Mouse (Mus musculus): ENCODE measurements at regions not wholly inside any gene's neighbourhood (a gene's known extent, or its start where the extent isn't known, plus 50 kb on each side); places are given as distances from the start of the nearest gene placed in this dataset.

DNA sequence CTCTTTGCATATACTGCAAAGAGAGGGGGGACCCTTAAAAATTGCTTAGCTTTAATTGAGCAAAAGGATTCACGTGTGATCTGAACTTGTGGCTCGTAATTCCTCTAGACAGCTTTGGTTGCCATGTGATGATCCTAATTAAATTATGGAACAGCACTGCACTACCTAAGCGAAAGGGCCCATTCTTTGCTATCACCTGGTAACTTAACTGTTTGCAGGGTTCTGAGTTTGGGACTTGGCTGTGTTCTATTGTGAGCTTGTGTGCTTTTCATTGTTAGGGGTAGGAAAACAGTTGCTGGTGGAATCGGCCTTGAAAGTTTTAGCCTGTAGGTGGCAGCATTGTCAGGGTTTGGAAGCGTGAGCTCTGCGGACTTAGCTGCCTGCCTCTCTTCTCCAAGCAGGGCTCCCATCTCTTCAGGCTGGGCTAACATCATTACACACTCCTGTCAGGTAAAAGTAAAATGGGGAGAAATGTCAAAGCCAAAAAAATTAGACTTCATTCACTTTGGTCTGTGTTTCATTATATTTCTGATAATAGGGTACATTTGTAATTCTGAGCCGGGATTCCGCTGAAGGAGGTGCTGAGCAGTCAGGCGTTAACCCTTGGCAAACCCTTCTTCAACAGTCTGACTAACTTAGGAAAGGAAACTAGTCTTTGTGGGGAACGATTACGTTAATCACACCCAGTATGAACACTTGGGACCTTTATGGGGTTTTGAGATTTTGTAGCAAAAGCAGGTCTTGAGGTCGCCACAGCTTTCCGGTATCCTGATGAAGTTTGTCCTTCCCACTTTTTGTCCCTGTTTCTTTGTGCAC is 199.2 kb upstream of the Dph6 start:
- Histone ChIP-seq H3K9me3 (replicated peaks; ENCODE audit: insufficient read depth, low read length) (no peaks in the 10 kb centered on the region), H3K79me2 (ENCODE audit: control insufficient read depth, insufficient read depth, low read length, poor library complexity) (no peaks in the 10 kb centered on the region), H3K27me3 (ENCODE audit: control insufficient read depth in 1 of 2, insufficient read depth in 2 of 2, low read length in 2 of 2) (no peaks in the 10 kb centered on the region), H3K36me3 (ENCODE audit: control insufficient read depth in 1 of 2, insufficient read depth in 2 of 2, low read length in 2 of 2) (no peaks in the 10 kb centered on the region), H3K9ac (ENCODE audit: control insufficient read depth, low read depth, low read length, poor library complexity, severe bottlenecking) (no peak overlapping the region), H3K4me1 (ENCODE audit: control insufficient read depth in 1 of 2, insufficient read depth in 2 of 2, low read length in 2 of 2) (no peaks in the 10 kb centered on the region), H3K27ac (ENCODE audit: control insufficient read depth, low read depth, low read length) (no peak overlapping the region), H3K4me3 (ENCODE audit: control insufficient read depth in 1 of 2, insufficient read depth in 1 of 2, low read depth in 2 of 2, low read length in 2 of 2) (no peak overlapping the region)
- TF ChIP-seq RAD21 (IDR thresholded peaks at IDR 0.05; ENCODE audit: low read depth, low read length) (peak; percentile 90), SMC3 (IDR thresholded peaks at IDR 0.05; ENCODE audit: low read depth, low read length) (peak; percentile 90), ZC3H11A (IDR thresholded peaks at IDR 0.05; ENCODE audit: low read depth, low read length) (peak; percentile 89), NELFE (IDR thresholded peaks at IDR 0.05; ENCODE audit: low read depth, low read length) (no peak), CTCF (IDR thresholded peaks at IDR 0.05 in 2 of 3, conservative IDR thresholded peaks at IDR 0.05 in 1 of 3; ENCODE audit: control insufficient read depth in 1 of 3, insufficient read depth in 1 of 3, low read depth in 2 of 3, low read length in 3 of 3, poor library complexity in 1 of 3, severe bottlenecking in 1 of 3) (peak; percentile 63 to 83 (median 80))
- peak; percentile 57 for DNase-seq (ENCODE audit: low read depth, low spot score)

DNA sequence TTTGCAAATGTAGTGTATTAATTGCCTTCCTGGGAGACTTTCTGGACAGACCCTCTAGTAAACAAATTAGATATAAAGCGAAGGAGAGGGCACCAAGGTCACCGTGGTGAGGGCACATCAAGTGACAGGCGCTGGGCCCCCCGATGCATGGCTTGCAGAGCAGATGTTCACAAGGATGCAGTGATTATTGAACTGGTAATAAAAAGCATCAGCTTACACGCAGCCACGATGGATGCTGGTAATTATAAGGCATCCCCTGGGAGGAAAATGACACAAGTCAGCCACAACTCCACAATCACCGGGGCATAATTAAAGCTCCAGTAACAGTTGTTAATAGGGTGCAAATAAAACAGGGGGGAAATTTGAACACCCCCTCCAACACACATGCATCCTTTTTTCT is 217.5 kb upstream of the Dph6 start:
- no peak overlapping the region for H3K4me3 ChIP-seq (ENCODE audit: control insufficient read depth in 1 of 2, insufficient read depth in 1 of 2, low read depth in 2 of 2, low read length in 2 of 2)
- no peaks in the 10 kb centered on the region for H3K4me1 ChIP-seq (ENCODE audit: control insufficient read depth in 1 of 2, insufficient read depth in 2 of 2, low read length in 2 of 2)
- TF ChIP-seq USF2 (IDR thresholded peaks at IDR 0.05; ENCODE audit: borderline replicate concordance in 1 of 2, insufficient read depth in 1 of 2, low read depth in 1 of 2, low read length in 2 of 2), result no peak
- TF ChIP-seq SIN3A (IDR thresholded peaks at IDR 0.05; ENCODE audit: low read length), result no peak
- no peak for TF ChIP-seq MYB (IDR thresholded peaks at IDR 0.05; ENCODE audit: low read depth, low read length)
- no peak for TF ChIP-seq MEF2A (IDR thresholded peaks at IDR 0.05; ENCODE audit: extremely low read depth, insufficient replicate concordance, low read depth, low read length, poor library complexity, severe bottlenecking)
- TF ChIP-seq ZKSCAN1 (IDR thresholded peaks at IDR 0.05; ENCODE audit: low read depth, low read length), result no peak
- TF ChIP-seq MYC (IDR thresholded peaks at IDR 0.05; ENCODE audit: low read depth, low read length), result no peak
- TF ChIP-seq USF1 (IDR thresholded peaks at IDR 0.05; ENCODE audit: low read depth, low read length), result no peak
- TF ChIP-seq GATA1 (IDR thresholded peaks at IDR 0.05; ENCODE audit: low read depth, low read length), result no peak
- no peaks in the 10 kb centered on the region for H3K27me3 ChIP-seq (ENCODE audit: control insufficient read depth in 1 of 2, insufficient read depth in 2 of 2, low read length in 2 of 2)
- H3K9me3 ChIP-seq (replicated peaks; ENCODE audit: insufficient read depth, low read length), result no peaks in the 10 kb centered on the region
- H3K9ac ChIP-seq (ENCODE audit: control insufficient read depth, low read depth, low read length, poor library complexity, severe bottlenecking), result no peak overlapping the region
- no peaks in the 10 kb centered on the region for H3K36me3 ChIP-seq (ENCODE audit: control insufficient read depth in 1 of 2, insufficient read depth in 2 of 2, low read length in 2 of 2)
- no peaks in the 10 kb centered on the region for H3K79me2 ChIP-seq (ENCODE audit: control insufficient read depth, insufficient read depth, low read length, poor library complexity)
- no peak overlapping the region for H3K27ac ChIP-seq (ENCODE audit: control insufficient read depth, low read depth, low read length)
- no peak for DNase-seq (ENCODE audit: low read depth, low spot score)

DNA sequence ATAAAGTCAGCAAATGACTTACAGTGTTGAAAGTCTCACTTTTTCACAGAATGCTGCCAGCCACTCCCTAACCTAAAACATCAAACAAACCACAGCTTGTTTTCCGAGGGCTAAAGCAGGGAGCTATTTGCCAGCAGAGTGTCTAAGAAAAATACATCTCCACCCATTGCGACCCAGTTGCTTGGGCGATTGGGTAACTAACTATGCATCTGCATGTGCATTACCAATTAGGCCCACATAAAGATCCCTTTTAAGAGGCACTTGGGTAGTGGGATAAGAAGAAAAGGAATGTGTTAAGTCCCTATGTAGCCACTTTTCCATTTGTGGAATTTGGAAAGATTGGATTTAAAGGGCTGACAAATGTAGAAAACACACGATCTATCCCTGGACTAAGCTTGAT is 218.3 kb upstream of the Dph6 start:
- no peak for TF ChIP-seq NELFE (IDR thresholded peaks at IDR 0.05; ENCODE audit: low read depth, low read length)
- no peak for TF ChIP-seq USF1 (IDR thresholded peaks at IDR 0.05; ENCODE audit: low read depth, low read length)
- TF ChIP-seq ZC3H11A (IDR thresholded peaks at IDR 0.05; ENCODE audit: low read depth, low read length), result no peak
- no peak for TF ChIP-seq MXI1 (IDR thresholded peaks at IDR 0.05; ENCODE audit: low read depth, low read length)
- TF ChIP-seq HCFC1 (IDR thresholded peaks at IDR 0.05; ENCODE audit: low read depth, low read length), result no peak
- TF ChIP-seq CTCF (IDR thresholded peaks at IDR 0.05 in 2 of 3, conservative IDR thresholded peaks at IDR 0.05 in 1 of 3; ENCODE audit: control insufficient read depth in 1 of 3, insufficient read depth in 1 of 3, low read depth in 2 of 3, low read length in 3 of 3, poor library complexity in 1 of 3, severe bottlenecking in 1 of 3), result no peak
- TF ChIP-seq SIN3A (IDR thresholded peaks at IDR 0.05; ENCODE audit: low read length), result no peak
- no peak for TF ChIP-seq E2F4 (IDR thresholded peaks at IDR 0.05; ENCODE audit: borderline replicate concordance, low read depth, low read length)
- no peak for TF ChIP-seq TBP (IDR thresholded peaks at IDR 0.05; ENCODE audit: low read depth, low read length)

More for the DNA sequence above, 218.3 kb upstream of the Dph6 start:
- Histone ChIP-seq H3K27ac (ENCODE audit: control insufficient read depth, low read depth, low read length) (no peak overlapping the region), H3K9ac (ENCODE audit: control insufficient read depth, low read depth, low read length, poor library complexity, severe bottlenecking) (no peak overlapping the region), H3K4me3 (ENCODE audit: control insufficient read depth in 1 of 2, insufficient read depth in 1 of 2, low read depth in 2 of 2, low read length in 2 of 2) (no peak overlapping the region), H3K4me1 (ENCODE audit: control insufficient read depth in 1 of 2, insufficient read depth in 2 of 2, low read length in 2 of 2) (no peaks in the 10 kb centered on the region), H3K27me3 (ENCODE audit: control insufficient read depth in 1 of 2, insufficient read depth in 2 of 2, low read length in 2 of 2) (no peaks in the 10 kb centered on the region), H3K9me3 (replicated peaks; ENCODE audit: insufficient read depth, low read length) (no peaks in the 10 kb centered on the region), H3K36me3 (ENCODE audit: control insufficient read depth in 1 of 2, insufficient read depth in 2 of 2, low read length in 2 of 2) (no peaks in the 10 kb centered on the region), H3K79me2 (ENCODE audit: control insufficient read depth, insufficient read depth, low read length, poor library complexity) (no peaks in the 10 kb centered on the region)
- no peak for DNase-seq (ENCODE audit: low read depth, low spot score)

Data from MEL (cell line).